Mouse (Mus musculus) c-Kit-positive CD71-negative TER-119-negative erythroid progenitor cells, embryonic 14.5 days (primary cell): ENCODE measurements around the gene Egf.

ENCODE experiments used
- DNase-seq: peaks from one replicate; pipeline ENCODE4 v3.0.0-alpha.2; 2013; ENCODE audit warnings: low read depth

Egf gene

DNA sequence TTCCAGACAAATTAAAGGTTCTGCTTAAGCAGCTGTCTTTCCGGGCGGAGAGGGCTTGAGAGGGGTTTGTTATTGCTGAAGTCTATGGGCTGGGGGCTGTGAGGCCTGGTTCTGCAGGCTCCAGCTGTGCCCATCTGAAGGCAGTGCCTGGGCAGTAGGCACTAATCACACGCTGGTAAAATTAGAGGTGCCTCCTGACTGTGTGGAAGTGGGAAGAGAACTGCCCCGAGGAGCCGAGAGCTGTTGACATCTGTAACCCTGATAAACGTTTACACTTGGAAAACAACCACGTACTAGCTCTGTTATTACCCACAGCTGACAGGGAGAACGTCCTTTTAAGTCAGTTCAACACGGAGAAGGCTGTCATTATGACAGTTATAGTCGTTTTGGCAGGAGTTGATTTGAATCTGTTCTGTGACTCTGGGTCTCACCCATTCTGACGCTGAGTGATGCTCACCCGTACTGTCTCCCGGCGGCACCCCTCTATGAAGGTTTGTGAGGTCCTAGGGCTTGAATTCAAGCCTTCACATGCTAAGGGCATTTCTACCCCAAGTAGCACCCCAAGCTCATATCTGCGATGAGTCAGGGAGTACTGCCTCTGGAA lies 40.5 kb downstream of the Egf start:
- DNase-seq, result no peak

DNA sequence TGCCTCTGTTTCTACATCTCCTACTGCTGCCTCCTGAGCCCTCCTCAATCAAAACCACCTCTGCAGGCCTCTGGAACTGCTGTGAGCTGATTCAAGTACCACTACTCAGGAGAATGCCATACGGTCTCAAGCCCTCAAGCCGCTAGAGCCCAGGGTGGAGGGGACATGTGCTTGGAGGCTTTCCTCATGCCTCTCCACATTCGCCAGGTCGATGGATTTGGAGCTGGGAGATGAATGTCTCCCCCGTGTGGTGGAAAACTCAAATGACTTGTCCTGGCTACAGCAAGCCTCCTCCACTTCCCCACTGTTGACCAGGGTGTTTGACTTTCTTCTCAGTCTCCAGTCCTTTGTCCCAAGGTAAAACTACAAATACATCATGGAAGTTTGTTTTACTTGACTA lies 47.0 kb downstream of the Egf start:
- peak; percentile 54 for DNase-seq

DNA sequence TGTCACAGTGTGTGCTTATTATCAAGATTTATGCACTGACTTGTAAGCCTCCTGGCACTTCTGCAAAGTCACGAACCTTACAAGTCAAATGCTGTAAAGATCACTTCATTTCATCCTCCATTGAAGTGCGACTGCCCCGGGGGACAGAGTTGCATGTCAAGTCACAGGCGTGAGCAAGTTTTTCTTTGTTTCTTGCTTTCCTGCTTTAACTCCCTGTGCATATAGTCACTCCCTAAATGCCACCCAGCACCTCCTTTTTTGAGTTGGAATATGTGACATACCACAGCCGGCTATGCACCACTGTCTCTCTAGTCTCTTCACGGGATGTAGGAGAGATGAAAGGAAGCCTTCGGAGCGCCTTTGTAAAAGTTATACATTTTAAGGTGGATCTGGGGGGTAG lies 56.2 kb downstream of the Egf start:
- DNase-seq, result no peak

DNA sequence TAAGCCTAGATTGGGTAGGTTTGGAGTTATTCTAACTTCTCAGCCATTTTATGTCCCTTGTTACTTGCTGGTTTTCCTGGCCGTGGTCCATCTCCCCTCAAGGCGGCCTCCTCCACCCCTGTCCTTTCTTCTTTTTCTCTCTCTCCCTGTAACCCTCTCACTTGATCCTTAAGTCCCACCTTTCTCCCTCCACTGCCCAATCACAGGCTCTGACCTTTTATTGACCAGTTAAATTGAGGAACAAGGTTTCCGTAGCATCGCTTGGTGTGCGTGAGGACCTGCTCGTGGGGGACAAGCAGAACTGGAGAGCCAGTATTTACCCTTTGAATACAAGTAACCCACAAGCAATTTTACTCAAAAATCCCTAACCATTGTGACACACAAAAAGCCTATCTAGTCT lies 56.8 kb downstream of the Egf start:
- no peak for DNase-seq

- DNase-seq, result no peak
Observed at GRCm38 (mm10) chr3:129697691-129698090, 57.4 kb downstream of the Egf start.

DNA sequence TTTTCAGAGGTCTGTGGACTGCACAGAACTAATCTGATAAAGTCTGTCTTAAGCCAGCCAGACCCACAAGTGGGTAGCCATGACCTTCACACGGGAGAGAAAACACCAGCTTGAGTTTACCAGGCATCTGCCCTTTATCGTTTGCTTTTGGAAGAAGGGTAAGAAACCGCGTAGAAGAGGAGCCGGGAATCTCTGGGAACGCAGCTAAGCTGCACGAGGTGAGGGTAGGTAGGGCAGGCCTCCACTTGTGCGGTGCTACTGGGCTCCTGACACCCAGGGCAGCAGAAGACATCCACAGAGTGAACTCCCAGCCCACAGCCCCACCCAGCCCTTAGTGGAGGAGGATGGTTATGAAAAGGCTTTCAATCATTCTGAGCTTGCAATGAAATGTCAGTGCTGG lies 59.2 kb downstream of the Egf start:
- no peak for DNase-seq

- no peak for DNase-seq
Observed at GRCm38 (mm10) chr3:129693581-129693980, 61.5 kb downstream of the Egf start.

GRCm38 (mm10) chr3:129692816-129693215 lies 62.3 kb downstream of the Egf start:
- no peak for DNase-seq

DNA sequence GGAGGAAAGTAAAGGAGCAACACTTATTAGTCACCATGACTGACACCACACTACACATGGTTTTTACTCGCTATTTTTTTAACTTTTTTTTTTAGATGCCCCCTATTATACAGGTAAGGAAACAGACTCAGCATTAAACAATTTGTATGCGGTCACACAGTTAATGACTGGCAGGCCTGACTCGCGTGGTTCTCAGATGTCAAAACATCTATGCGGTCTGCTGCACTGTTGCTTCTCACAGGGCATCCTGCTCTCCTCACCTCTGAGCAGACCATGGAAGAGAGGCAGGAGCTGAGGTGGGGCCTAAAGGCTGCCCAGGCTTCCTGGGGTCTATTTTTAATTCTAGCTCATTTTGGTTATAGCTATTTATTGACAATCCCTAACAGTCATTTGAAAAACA lies 67.7 kb downstream of the Egf start:
- DNase-seq, result no peak

DNA sequence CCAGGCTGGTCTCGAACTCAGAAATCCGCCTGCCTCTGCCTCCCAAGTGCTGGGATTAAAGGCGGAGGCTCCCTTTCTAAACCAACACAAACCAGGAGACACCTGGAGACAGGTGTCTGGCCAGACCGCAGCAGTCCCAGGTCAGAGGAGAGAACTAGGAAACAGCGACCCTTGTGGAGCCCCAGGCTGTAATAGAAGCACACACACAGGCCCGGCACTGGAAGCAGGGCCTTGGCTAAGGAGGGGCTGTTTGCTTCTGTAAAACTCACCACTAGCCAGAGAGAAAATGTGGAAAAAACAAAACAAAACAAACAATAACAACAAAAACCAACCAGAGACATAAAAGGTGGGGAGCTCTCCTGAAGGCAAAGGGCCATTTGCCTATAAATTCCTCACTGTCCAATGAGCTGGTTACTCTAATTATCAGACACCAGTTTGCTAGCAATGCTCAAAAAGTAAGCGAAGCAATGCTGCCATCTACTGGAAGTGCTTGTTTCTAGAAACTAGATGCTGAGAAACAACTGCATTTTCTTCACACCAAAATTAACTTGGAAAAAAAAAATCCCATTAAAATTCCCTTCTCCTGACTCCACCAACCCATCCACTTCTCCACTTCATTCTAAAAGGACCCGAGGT lies 68.3 kb downstream of the Egf start:
- DNase-seq, result peak; percentile 56

DNA sequence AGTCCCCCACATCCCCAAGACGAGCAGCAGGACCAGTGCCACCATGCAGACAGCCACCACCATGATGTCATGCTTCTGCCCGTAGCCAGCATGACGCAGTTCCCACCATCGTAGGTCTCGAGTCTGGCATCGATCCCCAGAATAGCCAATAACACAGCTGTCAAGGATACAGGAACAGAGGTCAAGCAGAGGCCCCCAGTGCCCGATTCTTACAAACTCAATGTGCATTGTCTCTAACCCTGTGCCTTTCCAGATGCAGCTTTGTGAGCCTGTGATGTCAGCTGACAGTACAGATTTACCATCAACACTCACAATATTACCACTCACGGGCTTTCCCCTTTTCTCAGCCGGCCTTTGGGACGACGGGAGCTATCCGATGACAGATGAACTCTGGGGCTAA lies 68.9 kb downstream of the Egf start:
- DNase-seq, result no peak

DNA sequence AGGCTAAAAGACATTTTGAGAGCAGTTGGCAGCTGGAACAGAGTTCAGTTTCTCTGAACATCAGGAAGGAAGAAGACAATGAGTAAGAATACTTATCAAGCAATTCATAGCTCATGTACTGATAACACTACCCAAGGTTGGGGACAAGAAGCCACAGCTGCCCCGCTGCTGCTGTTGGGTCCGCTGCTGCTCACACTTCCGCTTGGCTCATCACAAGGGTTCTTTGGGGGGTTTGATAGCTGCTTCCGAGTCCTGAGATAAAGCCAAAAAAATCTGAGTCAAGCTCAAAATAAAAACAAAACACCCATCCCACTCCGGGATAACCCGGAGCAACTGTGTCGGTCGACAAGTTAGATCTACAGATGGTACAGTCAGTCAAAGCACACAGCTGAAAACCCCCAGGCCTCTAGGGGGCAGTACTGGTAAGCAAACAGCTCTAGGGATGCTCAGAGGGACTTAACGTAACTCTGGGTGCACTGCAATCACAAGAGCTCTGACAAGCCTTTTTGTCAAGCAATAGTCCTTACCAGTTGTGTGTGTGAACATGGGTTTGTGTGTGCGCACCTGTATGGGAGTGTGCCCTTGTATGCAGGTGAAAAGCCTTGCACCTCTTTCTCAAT lies 71.9 kb downstream of the Egf start:
- no peak for DNase-seq

DNA sequence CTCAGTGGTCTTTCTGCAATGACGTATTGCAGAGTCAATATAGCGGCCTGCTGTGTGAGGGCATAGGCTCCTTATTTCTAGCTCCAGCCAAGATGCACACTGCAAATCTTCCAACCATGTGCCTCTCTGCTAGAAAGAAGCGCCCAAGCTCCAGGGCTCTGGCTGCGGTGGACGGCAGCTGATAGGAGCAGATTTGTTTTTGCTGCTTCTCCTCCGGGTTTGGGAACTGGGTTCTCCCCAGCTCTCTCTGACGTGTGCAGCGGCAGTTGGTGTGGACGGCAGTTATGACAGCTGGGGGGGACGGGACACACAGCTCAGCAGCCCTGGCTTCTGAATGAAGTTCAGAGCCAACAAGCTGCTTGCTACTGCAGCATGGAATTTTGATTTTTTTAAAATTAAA lies 72.7 kb downstream of the Egf start:
- DNase-seq, result no peak

GRCm38 (mm10) chr3:129681841-129682240 lies 73.3 kb downstream of the Egf start:
- no peak for DNase-seq

- no peak for DNase-seq
Observed at GRCm38 (mm10) chr3:129680258-129680657, 74.9 kb downstream of the Egf start.

DNA sequence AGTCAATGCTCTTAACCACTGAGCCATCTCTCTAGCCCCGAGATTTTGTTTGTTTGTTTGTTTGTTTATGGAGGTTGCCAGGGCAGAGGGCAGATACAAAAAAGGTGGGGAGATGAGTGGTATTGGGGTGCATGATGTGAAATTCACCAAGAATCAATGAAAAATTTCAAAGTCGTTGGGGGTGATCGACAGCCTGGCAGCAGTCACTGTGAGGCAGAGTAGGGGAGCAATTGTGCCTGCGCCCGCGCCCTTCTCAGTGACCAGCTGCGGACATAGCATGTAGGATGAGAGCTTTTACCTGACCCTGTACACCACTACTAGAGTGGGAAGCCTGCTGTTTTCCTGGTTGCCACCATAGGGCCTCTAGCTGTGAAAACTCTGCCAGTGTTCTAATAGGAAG lies 79.2 kb downstream of the Egf start:
- DNase-seq, result no peak

DNA sequence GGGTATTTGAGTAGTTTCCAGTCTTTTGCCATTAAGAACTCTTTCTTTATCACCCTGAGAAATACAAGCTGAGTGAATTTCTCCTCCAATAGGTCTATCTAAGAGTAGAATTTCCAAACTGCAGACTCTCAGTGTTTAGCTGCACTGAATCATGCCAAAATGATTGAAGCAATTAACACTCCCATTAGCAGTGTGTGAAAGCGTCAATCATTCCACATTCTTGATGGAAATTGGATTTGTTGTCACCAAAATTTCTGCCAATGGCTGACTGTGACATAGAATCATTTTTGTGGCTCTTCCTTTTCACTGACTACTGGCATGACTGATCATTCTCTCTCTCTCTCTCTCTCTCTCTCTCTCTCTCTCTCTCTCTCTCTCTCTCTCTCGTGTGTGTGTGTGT lies 91.2 kb downstream of the Egf start:
- no peak for DNase-seq

- DNase-seq, result no peak
Observed at GRCm38 (mm10) chr3:129658776-129659175, 96.3 kb downstream of the Egf start.

DNA sequence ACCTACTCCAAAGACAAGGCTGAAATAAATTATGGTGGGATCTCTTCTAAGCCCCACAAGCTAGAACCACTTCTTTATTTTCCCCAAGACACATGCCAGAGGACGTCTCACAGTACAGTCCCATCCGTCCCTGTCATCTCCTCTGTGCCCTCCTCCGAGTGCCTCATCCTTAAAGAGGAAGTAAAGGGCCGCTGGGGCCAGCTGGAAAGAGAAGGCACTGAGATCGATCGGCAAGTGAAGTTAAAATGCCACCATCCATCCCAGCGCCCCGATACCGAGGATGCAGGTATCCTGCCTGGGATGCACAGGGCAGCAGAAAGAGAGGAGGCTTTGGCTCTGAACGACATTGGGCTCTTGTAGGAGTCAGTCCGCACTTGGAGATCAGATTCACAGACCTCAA lies 97.3 kb downstream of the Egf start:
- no peak for DNase-seq

DNA sequence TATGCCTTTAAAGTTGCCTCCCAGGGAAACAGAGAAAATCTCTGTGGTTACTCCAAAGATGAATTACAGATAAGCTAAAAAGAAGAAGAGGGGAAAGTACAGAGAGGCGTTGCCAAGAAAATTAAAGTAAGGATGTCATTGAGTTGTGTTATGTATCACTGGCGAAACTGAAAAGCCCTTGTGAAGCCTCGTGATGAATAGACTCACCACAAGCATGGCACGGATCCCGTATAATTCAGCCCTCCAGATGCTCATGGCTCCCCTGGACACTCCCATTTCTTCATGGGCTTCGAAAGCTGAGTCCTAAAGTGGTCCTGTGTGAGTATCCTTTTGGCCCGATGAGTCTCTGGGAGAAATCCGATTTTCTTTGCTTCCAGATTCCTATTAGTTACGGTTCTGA lies 97.9 kb downstream of the Egf start:
- no peak for DNase-seq

GRCm38 (mm10) chr3:129656540-129656939 lies 98.6 kb downstream of the Egf start:
- DNase-seq, result no peak

DNA sequence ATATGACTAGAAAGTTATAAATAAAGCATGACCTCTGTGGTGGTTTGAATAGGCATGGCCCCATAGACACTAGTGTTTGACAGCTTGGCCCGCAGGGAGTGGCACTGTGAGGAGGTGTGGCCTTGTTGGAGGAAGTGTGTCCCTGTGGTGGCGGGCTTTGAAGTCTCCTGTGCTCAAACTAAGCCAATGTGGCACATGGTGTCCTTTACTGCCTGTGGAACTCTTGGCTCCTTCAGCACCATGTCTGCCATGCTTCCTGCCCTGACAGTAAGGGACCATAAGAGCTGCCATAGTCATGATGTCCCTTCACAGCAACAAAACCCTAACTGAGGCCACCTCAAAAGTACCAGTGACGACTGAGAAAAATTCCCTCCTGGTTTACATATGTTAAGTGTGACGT lies 102.6 kb downstream of the Egf start:
- DNase-seq, result no peak

DNA sequence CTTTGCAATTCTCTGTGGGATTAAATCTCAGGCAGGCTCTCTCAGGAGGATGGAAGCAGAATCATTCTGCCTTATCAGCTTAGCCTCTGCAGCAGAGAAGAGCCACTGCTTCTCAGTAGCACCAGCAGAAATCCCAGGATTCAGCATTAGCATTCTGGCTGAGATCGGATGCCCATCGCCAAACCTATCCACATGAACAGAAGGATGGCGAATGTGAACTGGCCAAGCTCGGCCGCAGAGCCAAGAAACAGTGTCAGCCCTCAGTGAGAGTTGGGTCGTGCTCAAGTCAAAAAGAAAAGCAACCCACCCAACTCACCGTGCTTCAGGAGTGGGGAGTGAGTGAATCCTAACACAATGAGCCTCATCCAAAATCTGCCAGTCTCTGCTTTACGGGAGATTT lies 103.4 kb downstream of the Egf start:
- DNase-seq, result no peak

GRCm38 (mm10) chr3:129650931-129651330 lies 104.2 kb downstream of the Egf start:
- DNase-seq, result no peak
